Mouse (Mus musculus) kidney, adult 2 months (tissue): ENCODE results near the gene Hesx1. TPM values are rescaled to one million over a fixed set of nuclear protein-coding genes. Genes with fewer than 3 reads are reported as not detected.
A peak's percentile ranks its signal among the peaks of the same experiment; 100 is the strongest.
"Not testable (repeated sequence)": the region's sequence is repeated elsewhere in the genome, so short reads cannot be mapped to it uniquely, and the experiment has no call there.

ENCODE experiments used
- DNase-seq: peaks from one replicate; pipeline ENCODE4 v3.0.0; 2021
- H3K27ac ChIP-seq: fragments of 200-500 bp; 2 replicates; pipeline ENCODE4 v1.5.1; 2012; ENCODE audit warnings: low read depth, low read length, control low read depth, inconsistent platforms; ENCODE audit not compliant: insufficient read depth
- H3K27me3 ChIP-seq: fragments of 200-500 bp; replicated peaks from 2 replicates; pipeline ENCODE4 v1.6.1; 2012; ENCODE audit warnings: mild to moderate bottlenecking, moderate library complexity, low read length, inconsistent platforms; ENCODE audit not compliant: control insufficient read depth, insufficient read depth
- H3K36me3 ChIP-seq: fragments of 200-500 bp; 2 replicates; pipeline ENCODE4 v1.6.1; 2012; ENCODE audit warnings: mild to moderate bottlenecking, moderate library complexity, low read length, inconsistent platforms; ENCODE audit not compliant: control insufficient read depth, insufficient read depth
- H3K4me1 ChIP-seq: fragments of 200-500 bp; 2 replicates; pipeline ENCODE4 v1.6.1; 2011; ENCODE audit warnings: low read length; ENCODE audit not compliant: control insufficient read depth, insufficient read depth
- H3K4me3 ChIP-seq: fragments of 200-500 bp; 2 replicates; pipeline ENCODE4 v1.5.1; 2011; ENCODE audit warnings: mild to moderate bottlenecking, low read depth, low read length, control low read depth; ENCODE audit not compliant: insufficient read depth
- CTCF ChIP-seq: fragments of 200-500 bp; conservative IDR thresholded peaks from 2 replicates; pipeline ENCODE4 v1.5.1; 2011; ENCODE audit warnings: low read depth, mild to moderate bottlenecking, control low read depth, low read length, moderate library complexity, mixed read lengths; ENCODE audit not compliant: insufficient read depth, insufficient read length
- POLR2A ChIP-seq: fragments of 200-500 bp; IDR thresholded peaks from one replicate; pipeline ENCODE4 v1.6.1; 2011; ENCODE audit warnings: low read depth, low read length, control low read depth
- WGBS: fragments of 180-500 bp; shearing (Covaris S2); methylation state at CpG from one replicate; pipeline ENCODE4 v1.1.7; 2018; 5-methylcytosine and 5-hydroxymethylcytosine counted together
- polyA plus RNA-seq: library from polyadenylated mRNA; depleted of rRNA; stranded (reverse); fragments of >200 nt; gene quantifications from 2 replicates; pipeline ENCODE4 v1.2.3, GENCODE M21; 2012; rRNA removed

Hesx1 gene
- 0.12 and 0.19 TPM in 2 replicates for polyA plus RNA-seq

DNA sequence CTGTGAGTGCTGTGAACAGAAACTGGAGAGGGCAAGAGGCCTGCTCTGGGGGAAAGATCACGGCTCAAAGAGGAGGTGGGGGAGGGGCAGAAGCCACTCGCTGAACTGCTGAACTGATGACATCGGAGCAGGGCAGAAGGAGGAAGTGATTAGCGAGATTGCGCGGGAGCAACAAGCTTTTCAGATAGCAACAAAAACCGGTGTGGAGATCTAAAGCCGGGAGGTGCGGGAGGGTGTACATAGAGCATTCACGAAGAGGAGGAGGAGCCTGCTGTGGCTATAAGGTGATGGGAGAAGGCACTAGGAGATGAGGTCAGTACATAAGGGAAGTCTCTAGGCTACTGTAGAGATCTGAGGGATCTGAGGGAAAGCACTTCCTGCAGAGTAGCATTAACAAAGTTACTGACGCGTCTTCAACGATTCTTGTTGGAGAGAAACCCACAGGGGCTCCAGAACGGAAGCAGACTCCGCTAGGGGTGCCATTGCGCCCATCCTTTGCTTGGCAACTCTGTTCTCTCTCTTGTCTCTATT, at the start of gene Hesx1:
Gene Hesx1, plus strand, starts transcription at position 206 of the 531 bp plus-strand sequence.
- no peak within 1 kb of the TSS for H3K27ac ChIP-seq
- WGBS: 10% methylated on average over 16 of the region's 16 CpGs
- no peaks in the 10 kb centered on the region for H3K27me3 ChIP-seq
- H3K4me3 ChIP-seq: peak within 1 kb of the TSS; percentile 38; the same call in 1 of the 2 replicates
- TF ChIP-seq POLR2A (no peak), CTCF (no peak)
- peak; percentile 57 for DNase-seq
- no peaks in the 10 kb centered on the region for H3K36me3 ChIP-seq
- peaks cover 6% of the 10 kb centered on the region; the same call in 1 of the 2 replicates for H3K4me1 ChIP-seq

DNA sequence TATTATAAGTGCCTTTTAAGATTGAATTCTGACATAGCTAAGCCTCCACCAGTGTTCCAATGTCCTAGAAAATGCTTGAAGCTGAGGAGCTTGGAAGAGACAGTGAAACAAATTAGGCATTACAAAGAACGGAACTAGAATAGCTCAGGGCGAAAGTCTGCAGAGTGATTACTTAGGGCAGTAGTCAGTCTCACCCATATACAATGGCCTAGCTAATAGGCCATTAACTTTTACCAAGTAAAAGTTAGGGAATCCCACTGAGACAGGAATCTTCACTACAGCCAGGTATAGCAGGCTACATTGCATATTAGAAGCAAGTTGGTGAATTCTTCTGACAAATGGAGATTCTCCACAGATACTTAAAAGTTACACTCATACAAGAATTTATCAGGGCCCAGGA, 38.1 kb upstream of the Hesx1 start:
- not testable (repeated sequence) for H3K27ac ChIP-seq, DNase-seq, H3K4me3 ChIP-seq, H3K4me1 ChIP-seq, H3K36me3 ChIP-seq, H3K27me3 ChIP-seq
- 93% methylated on average over 2 of the region's 2 CpGs for WGBS

DNA sequence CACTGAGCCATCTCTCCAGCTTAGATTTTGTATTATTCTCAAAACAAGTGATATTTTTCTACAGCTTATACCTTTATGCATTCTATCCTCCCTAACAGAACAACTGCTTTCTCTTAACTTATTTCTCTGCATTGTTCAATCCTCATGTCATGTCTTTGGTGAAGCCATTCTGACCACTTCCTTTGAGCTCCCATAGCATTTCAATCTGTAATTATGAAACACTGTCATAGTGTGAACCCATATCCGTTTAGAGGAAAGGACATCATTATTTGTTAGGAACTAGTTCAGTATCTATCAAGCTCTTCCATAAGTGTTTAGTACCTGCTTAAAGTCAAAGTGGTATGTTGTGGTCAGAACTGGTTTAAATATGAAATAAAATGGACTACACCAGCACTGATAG, 33.7 kb upstream of the Hesx1 start:
- Histone ChIP-seq H3K36me3 (no peaks in the 10 kb centered on the region; the same call in 1 of the 2 replicates), H3K4me3 (no peak overlapping the region), H3K27me3 (no peaks in the 10 kb centered on the region), H3K4me1 (no peaks in the 10 kb centered on the region), H3K27ac (no peak overlapping the region)
- DNase-seq: no peak
- WGBS: 88% methylated on average over 1 of the region's 1 CpGs
- no peak for TF ChIP-seq POLR2A
- no peak for TF ChIP-seq CTCF

DNA sequence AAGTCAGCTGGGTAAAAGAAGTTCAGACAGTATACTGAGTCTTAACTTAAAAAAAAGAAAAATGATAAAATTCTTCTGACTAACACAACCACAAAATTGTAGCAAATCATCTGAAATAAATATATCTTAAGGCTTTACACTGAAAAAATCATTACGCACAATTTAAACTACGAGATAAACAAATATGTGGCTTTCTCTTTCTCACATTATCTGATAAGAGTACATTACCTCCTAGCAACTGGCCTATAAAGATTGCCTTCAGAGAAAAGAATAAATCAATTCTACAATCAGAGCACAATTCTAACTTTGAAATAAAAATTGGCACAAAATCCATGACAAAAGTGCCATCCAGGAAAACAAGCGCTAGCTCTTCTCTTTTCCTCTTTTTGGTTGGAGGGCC, 25.1 kb upstream of the Hesx1 start:
- Histone ChIP-seq H3K27ac (no peak overlapping the region), H3K36me3 (no peaks in the 10 kb centered on the region; the same call in 1 of the 2 replicates), H3K4me1 (peaks cover 7% of the 10 kb centered on the region; the same call in 1 of the 2 replicates), H3K4me3 (no peak overlapping the region), H3K27me3 (no peaks in the 10 kb centered on the region)
- WGBS: 77% methylated on average over 3 of the region's 3 CpGs
- TF ChIP-seq CTCF: no peak
- TF ChIP-seq POLR2A: no peak
- DNase-seq: no peak

DNA sequence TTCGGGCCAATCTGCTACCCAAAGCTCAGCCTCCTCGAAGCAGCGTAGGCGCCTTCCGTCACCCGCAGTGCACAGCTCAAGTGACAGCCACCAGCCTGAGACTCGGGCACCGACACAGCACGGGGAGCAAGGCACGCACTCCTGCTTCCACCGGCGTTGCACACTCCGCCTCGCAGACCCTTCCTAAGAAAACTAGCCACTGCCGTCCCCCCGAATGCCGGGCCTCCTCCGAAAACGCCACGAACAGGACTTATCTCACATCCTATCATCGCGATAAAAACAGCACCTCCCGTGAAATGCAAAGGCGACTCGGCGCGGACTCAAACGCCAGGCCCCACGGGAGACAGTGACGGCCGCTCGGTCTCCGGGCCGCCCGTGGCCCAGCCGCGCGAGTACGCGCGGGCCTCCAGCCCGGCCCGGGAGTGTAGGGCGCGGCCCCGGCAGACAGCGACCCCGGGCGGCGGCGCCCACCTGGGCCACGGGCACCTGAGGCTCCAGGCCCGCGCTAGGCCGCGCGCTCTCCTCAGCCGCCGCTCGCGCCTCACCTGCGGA, 24.3 kb upstream of the Hesx1 start:
- no peaks in the 10 kb centered on the region for H3K36me3 ChIP-seq
- peak overlapping the region; percentile 95 for H3K4me3 ChIP-seq
- TF ChIP-seq POLR2A: no peak
- no peak for TF ChIP-seq CTCF
- peaks cover 7% of the 10 kb centered on the region; the same call in 1 of the 2 replicates for H3K4me1 ChIP-seq
- no peaks in the 10 kb centered on the region for H3K27me3 ChIP-seq
- DNase-seq: peak; percentile 51
- WGBS: under 1% methylated on average over 62 of the region's 62 CpGs
- H3K27ac ChIP-seq: peak overlapping the region; percentile 61

DNA sequence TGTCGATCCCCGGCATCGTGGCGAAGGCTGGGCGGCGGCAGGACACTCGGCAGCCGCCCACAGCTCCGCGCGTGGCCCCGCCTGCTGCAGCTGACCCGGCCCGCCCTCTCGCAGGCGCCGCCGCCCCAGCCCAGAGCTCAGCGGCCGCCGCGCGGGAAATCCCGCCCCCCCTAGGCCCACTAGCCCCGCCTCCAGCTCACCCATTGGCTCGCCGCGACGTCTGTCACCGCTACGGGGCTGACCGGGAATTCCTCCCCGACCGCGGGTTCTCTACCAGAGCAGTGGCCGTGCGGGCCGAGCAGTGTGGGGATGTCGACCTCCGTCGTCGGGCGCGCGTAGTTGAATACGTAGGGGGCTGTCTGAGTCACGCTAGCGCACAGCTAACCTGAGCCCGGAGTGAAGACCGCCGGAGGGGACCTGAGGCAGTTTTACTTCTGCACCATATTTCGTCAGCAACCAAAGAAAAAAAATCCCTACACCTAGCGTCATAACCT, 23.7 kb upstream of the Hesx1 start:
- DNase-seq: peak; percentile 98
- peak overlapping the region; percentile 71 for H3K27ac ChIP-seq
- WGBS: under 1% methylated on average over 48 of the region's 53 CpGs
- no peaks in the 10 kb centered on the region for H3K27me3 ChIP-seq
- TF ChIP-seq POLR2A (peak; percentile 81), CTCF (no peak)
- H3K4me1 ChIP-seq: peaks cover 7% of the 10 kb centered on the region; the same call in 1 of the 2 replicates
- H3K4me3 ChIP-seq: peak overlapping the region; percentile 95
- no peaks in the 10 kb centered on the region for H3K36me3 ChIP-seq

DNA sequence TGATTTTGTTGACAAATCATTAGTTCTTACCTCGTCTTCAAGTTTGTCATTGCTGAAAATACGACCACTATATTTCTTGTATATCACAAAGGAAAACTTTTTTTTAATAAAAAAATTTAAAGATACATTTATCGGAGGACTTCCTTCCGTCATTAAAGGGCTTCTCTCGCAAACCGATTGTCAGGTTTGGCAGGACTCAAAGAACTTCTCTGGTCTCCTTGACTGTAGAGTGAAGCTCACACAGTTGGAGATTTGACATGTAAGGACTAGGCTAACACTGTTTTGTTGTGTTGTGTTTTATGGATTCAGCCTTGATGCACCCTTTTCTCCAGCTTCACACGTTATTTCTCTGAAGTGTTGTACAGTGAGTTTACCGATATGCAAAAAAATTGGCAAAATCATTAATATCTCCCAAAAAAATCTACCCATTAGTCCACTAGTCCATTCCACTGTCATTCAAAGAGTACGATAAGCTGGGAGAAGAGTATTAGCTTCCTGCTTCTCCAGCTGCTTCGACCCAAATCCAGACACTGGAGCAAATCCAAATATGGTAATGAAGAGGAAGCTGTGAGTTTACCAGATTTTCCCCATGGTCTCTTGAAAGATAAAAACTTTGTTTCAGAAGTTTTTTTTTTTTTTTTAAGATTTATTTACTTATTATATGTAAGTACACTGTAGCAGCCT, 23.0 kb upstream of the Hesx1 start, which contains the start of gene Appl1:
Gene Appl1, minus strand, starts transcription at position 127 of the 684 bp plus-strand sequence.
- peak; percentile 37 for DNase-seq
- TF ChIP-seq POLR2A: no peak
- TF ChIP-seq CTCF: no peak
- Histone ChIP-seq H3K27me3 (no peaks in the 10 kb centered on the region), H3K4me3 (peak within 1 kb of the TSS; percentile 95), H3K36me3 (no peaks in the 10 kb centered on the region), H3K4me1 (peaks cover 7% of the 10 kb centered on the region; the same call in 1 of the 2 replicates), H3K27ac (peak within 1 kb of the TSS; percentile 71)
- WGBS: 35% methylated on average over 10 of the region's 10 CpGs
